Mouse (Mus musculus): ENCODE results near the gene Anks1b. TPM values are rescaled to one million over a fixed set of nuclear protein-coding genes. Genes with fewer than 3 reads are reported as not detected.

The Anks1b gene
- total RNA-seq, 2 experiments from 2014 or later, result not detected

GRCm38 (mm10) chr10:90531813-90532212 is 658.5 kb downstream of the Anks1b start:
- ATAC-seq (ENCODE audit: poor library complexity, severe bottlenecking), result no peak

GRCm38 (mm10) chr10:90535370-90535769 is 662.1 kb downstream of the Anks1b start:
- ATAC-seq (ENCODE audit: poor library complexity, severe bottlenecking), result no peak

- no peak for ATAC-seq (ENCODE audit: poor library complexity, severe bottlenecking)
These were observed 673.3 kb downstream of the Anks1b start for GRCm38 (mm10) chr10:90546635-90547034.

- ATAC-seq (ENCODE audit: poor library complexity, severe bottlenecking), result no peak
These were observed 689.6 kb downstream of the Anks1b start for GRCm38 (mm10) chr10:90562906-90563305.

- no peak for ATAC-seq (ENCODE audit: poor library complexity, severe bottlenecking)
These were observed 703.1 kb downstream of the Anks1b start for GRCm38 (mm10) chr10:90576191-90577098.

- ATAC-seq (ENCODE audit: poor library complexity, severe bottlenecking), result no peak
These were observed 703.8 kb downstream of the Anks1b start for GRCm38 (mm10) chr10:90577099-90577461.

- ATAC-seq (ENCODE audit: poor library complexity, severe bottlenecking), result no peak
These were observed 704.5 kb downstream of the Anks1b start for GRCm38 (mm10) chr10:90577777-90578176.

GRCm38 (mm10) chr10:90579970-90580369 is 706.7 kb downstream of the Anks1b start:
- ATAC-seq (ENCODE audit: poor library complexity, severe bottlenecking), result no peak

- no peak for ATAC-seq (ENCODE audit: poor library complexity, severe bottlenecking)
These were observed 710.7 kb downstream of the Anks1b start for GRCm38 (mm10) chr10:90584052-90584451.

- ATAC-seq (ENCODE audit: poor library complexity, severe bottlenecking), result no peak
These were observed 722.8 kb downstream of the Anks1b start for GRCm38 (mm10) chr10:90596142-90596541.

- ATAC-seq (ENCODE audit: poor library complexity, severe bottlenecking), result no peak
These were observed 723.3 kb downstream of the Anks1b start for GRCm38 (mm10) chr10:90596576-90596975.

GRCm38 (mm10) chr10:90599149-90599548 is 725.8 kb downstream of the Anks1b start:
- ATAC-seq (ENCODE audit: poor library complexity, severe bottlenecking), result no peak

- no peak for ATAC-seq (ENCODE audit: poor library complexity, severe bottlenecking)
These were observed 726.6 kb downstream of the Anks1b start for GRCm38 (mm10) chr10:90599726-90600531.

GRCm38 (mm10) chr10:90607586-90607985 is 734.3 kb downstream of the Anks1b start:
- ATAC-seq (ENCODE audit: poor library complexity, severe bottlenecking), result no peak

GRCm38 (mm10) chr10:90609437-90609836 is 736.1 kb downstream of the Anks1b start:
- no peak for ATAC-seq (ENCODE audit: poor library complexity, severe bottlenecking)

- ATAC-seq (ENCODE audit: poor library complexity, severe bottlenecking), result no peak
These were observed 739.7 kb downstream of the Anks1b start for GRCm38 (mm10) chr10:90613051-90613450.

- ATAC-seq (ENCODE audit: poor library complexity, severe bottlenecking), result no peak
These were observed 741.9 kb downstream of the Anks1b start for GRCm38 (mm10) chr10:90615196-90615595.

GRCm38 (mm10) chr10:90616622-90617021 is 743.3 kb downstream of the Anks1b start:
- ATAC-seq (ENCODE audit: poor library complexity, severe bottlenecking), result no peak

- ATAC-seq (ENCODE audit: poor library complexity, severe bottlenecking), result no peak
These were observed 744.5 kb downstream of the Anks1b start for GRCm38 (mm10) chr10:90617664-90618296.

GRCm38 (mm10) chr10:90627532-90627931 is 754.2 kb downstream of the Anks1b start:
- ATAC-seq (ENCODE audit: poor library complexity, severe bottlenecking), result no peak

GRCm38 (mm10) chr10:90630099-90630698 is 756.9 kb downstream of the Anks1b start:
- no peak for ATAC-seq (ENCODE audit: poor library complexity, severe bottlenecking)

All from megakaryocyte, adult 5-6 weeks (primary cell).